Mouse (Mus musculus): ENCODE results near the gene Atp2b2. TPM values are rescaled to one million over a fixed set of nuclear protein-coding genes. Genes with fewer than 3 reads are reported as not detected.

Gene Atp2b2
- polyA plus RNA-seq, 1 experiment from 2014 or later, result 0.62 TPM

DNA sequence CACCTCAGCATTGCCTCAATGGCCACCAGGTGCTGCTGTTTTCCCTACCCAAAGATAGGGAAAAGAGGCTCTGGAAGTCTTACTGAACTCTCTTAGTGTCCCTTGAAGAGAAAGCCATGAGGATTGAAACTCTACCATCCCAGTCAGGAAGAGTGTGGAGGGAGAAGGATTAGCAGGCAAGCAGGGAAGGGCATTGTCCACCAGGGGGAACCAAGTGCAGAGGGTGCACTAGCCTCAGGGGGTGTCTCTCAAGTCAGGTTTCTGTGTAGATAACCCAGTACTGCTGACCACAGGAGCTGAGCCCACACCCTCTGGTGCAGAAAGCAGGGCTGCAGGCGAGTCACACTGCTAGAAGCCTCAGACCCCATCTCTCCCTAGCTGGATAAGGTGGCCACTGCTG lies 203.9 kb downstream of the Atp2b2 start:
- Histone ChIP-seq H3K36me3 (no peaks in the 10 kb centered on the region), H3K4me3 (replicated peaks) (no peak overlapping the region), H3K9ac (no peak overlapping the region), H3K4me2 (no peak overlapping the region), H3K27ac (no peak overlapping the region), H3K4me1 (no peaks in the 10 kb centered on the region), H3K27me3 (no peaks in the 10 kb centered on the region), H3K9me3 (replicated peaks) (no peaks in the 10 kb centered on the region)
- no peak for ATAC-seq (replicated peaks; ENCODE audit: low FRiP score)
- 46% methylated on average over 1 of the region's 1 CpGs for WGBS

GRCm38 (mm10) chr6:113837740-113838139 lies 204.7 kb downstream of the Atp2b2 start:
- H3K9ac ChIP-seq, result no peak overlapping the region
- H3K4me2 ChIP-seq, result no peak overlapping the region
- WGBS, result 52% methylated on average over 2 of the region's 2 CpGs
- H3K27ac ChIP-seq, result no peak overlapping the region
- H3K4me3 ChIP-seq (replicated peaks), result no peak overlapping the region
- ATAC-seq (replicated peaks; ENCODE audit: low FRiP score), result no peak
- no peaks in the 10 kb centered on the region for H3K36me3 ChIP-seq
- H3K9me3 ChIP-seq (replicated peaks), result no peaks in the 10 kb centered on the region
- no peaks in the 10 kb centered on the region for H3K27me3 ChIP-seq
- no peaks in the 10 kb centered on the region for H3K4me1 ChIP-seq

DNA sequence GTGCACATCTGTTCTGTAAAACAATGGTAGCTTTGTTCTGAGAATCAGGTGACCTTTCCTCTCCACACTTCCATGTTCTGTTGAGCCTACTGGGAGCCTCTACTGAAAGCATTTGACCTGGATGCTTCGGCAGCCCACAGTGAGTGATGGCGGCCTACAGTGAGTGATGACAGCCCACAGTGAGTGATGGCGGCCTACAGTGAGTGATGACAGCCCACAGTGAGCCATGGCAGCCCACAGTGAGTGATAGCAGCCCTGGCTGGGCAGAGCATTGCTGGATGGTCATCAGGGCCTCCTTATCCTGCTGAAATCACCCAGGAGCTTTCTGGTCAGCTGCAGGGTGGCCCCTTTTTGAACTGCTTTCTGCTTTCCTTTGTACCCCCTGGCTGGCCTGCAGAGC lies 205.9 kb downstream of the Atp2b2 start:
- Histone ChIP-seq H3K4me1 (no peaks in the 10 kb centered on the region), H3K9ac (no peak overlapping the region), H3K36me3 (no peaks in the 10 kb centered on the region), H3K27me3 (no peaks in the 10 kb centered on the region), H3K4me3 (replicated peaks) (no peak overlapping the region), H3K4me2 (no peak overlapping the region), H3K9me3 (replicated peaks) (no peaks in the 10 kb centered on the region), H3K27ac (no peak overlapping the region)
- ATAC-seq (replicated peaks; ENCODE audit: low FRiP score), result no peak
- WGBS, result 76% methylated on average over 3 of the region's 3 CpGs

GRCm38 (mm10) chr6:113830463-113830862 lies 211.9 kb downstream of the Atp2b2 start:
- no peak for ATAC-seq (replicated peaks; ENCODE audit: low FRiP score)
- Histone ChIP-seq H3K9me3 (replicated peaks) (no peaks in the 10 kb centered on the region), H3K4me3 (replicated peaks) (no peak overlapping the region), H3K36me3 (no peaks in the 10 kb centered on the region), H3K4me2 (no peak overlapping the region), H3K9ac (no peak overlapping the region), H3K27me3 (no peaks in the 10 kb centered on the region), H3K27ac (no peak overlapping the region), H3K4me1 (no peaks in the 10 kb centered on the region)
- 97% methylated on average over 2 of the region's 2 CpGs for WGBS

DNA sequence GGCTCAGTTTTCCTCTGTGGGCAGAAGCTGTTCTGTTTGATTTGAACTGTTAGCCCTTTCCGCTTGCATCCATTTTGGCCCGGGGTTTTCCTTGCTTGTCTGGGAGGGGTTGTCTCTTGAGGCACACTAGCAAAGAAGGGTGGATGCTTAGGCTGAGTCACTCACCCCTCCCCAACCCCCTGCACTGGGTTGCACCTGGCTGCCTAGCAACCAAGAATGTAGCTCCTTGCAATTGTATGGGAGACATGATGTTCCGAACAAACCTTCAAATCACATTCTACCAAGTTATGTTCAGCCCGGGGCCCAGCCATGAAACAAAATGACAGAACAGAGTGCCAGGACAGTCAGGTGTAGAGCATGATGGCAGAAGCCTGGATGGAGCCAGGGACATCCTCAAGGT lies 215.1 kb downstream of the Atp2b2 start:
- WGBS, result 79% methylated on average over 4 of the region's 4 CpGs
- no peak overlapping the region for H3K4me3 ChIP-seq (replicated peaks)

DNA sequence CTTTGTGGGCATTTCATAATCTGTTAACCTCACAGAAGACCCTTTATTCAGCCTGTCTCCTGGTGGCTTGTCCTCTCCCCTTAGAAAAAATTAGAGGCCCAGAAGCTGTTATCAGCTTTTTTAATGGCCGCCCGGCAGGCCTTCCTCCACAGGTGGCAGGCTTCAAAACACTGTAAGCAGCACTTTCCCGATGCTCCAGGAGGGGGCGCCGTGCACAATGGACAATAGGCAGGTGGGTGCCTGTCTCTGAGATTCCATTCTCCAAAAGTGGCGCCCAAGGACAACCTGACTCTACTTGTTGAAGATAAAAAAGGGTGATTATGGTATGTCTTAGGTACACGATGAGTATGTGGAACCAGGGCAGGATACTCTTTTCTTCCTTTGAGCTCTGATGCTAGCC lies 220.0 kb downstream of the Atp2b2 start:
- no peak for ATAC-seq (replicated peaks; ENCODE audit: low FRiP score)
- WGBS, result 31% methylated on average over 7 of the region's 7 CpGs
- no peaks in the 10 kb centered on the region for H3K36me3 ChIP-seq

More for the DNA sequence above, 215.1 kb downstream of the Atp2b2 start:
- Histone ChIP-seq H3K9ac (no peak overlapping the region), H3K4me2 (no peak overlapping the region), H3K36me3 (no peaks in the 10 kb centered on the region), H3K27ac (no peak overlapping the region), H3K4me1 (no peaks in the 10 kb centered on the region), H3K27me3 (no peaks in the 10 kb centered on the region), H3K9me3 (replicated peaks) (no peaks in the 10 kb centered on the region)
- no peak for ATAC-seq (replicated peaks; ENCODE audit: low FRiP score)

GRCm38 (mm10) chr6:113816690-113817089 lies 225.7 kb downstream of the Atp2b2 start:
- no peak for ATAC-seq (replicated peaks; ENCODE audit: low FRiP score)
- no peaks in the 10 kb centered on the region for H3K4me1 ChIP-seq

More for the DNA sequence above, 220.0 kb downstream of the Atp2b2 start:
- H3K9ac ChIP-seq, result no peak overlapping the region
- no peaks in the 10 kb centered on the region for H3K9me3 ChIP-seq (replicated peaks)
- no peaks in the 10 kb centered on the region for H3K27me3 ChIP-seq
- H3K4me2 ChIP-seq, result no peak overlapping the region
- H3K27ac ChIP-seq, result no peak overlapping the region
- no peaks in the 10 kb centered on the region for H3K4me1 ChIP-seq
- H3K4me3 ChIP-seq (replicated peaks), result no peak overlapping the region

DNA sequence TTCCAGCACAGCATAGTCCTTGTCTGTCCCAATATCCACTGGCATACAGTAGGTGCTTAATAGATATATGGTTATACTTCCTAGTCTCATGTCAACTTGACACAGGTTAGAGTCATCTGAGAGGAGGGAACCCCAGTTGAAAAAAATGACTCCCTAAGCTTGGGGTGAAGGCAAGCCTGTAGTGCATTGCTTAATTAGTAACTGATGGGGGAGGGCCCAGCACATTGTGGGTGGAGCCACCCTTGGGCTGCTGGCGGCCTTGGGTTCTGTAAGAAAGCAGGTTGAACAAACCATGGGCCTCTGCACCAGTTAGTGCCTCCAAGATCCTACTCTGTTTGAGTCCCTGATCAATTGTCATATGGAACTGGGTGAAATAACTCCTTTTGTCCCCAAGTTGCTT lies 231.0 kb downstream of the Atp2b2 start:
- no peak overlapping the region for H3K4me3 ChIP-seq (replicated peaks)
- H3K27me3 ChIP-seq, result no peaks in the 10 kb centered on the region
- no peak overlapping the region for H3K27ac ChIP-seq
- no peak overlapping the region for H3K4me2 ChIP-seq
- H3K4me1 ChIP-seq, result no peaks in the 10 kb centered on the region
- no peak overlapping the region for H3K9ac ChIP-seq
- ATAC-seq (replicated peaks; ENCODE audit: low FRiP score), result no peak
- no peaks in the 10 kb centered on the region for H3K9me3 ChIP-seq (replicated peaks)
- 44% methylated on average over 1 of the region's 1 CpGs for WGBS
- H3K36me3 ChIP-seq, result no peaks in the 10 kb centered on the region

More at GRCm38 (mm10) chr6:113816690-113817089, 225.7 kb downstream of the Atp2b2 start:
- Histone ChIP-seq H3K27me3 (no peaks in the 10 kb centered on the region), H3K9me3 (replicated peaks) (no peaks in the 10 kb centered on the region), H3K36me3 (no peaks in the 10 kb centered on the region), H3K4me3 (replicated peaks) (no peak overlapping the region), H3K4me2 (no peak overlapping the region), H3K27ac (no peak overlapping the region), H3K9ac (no peak overlapping the region)
- 87% methylated on average over 3 of the region's 3 CpGs for WGBS

DNA sequence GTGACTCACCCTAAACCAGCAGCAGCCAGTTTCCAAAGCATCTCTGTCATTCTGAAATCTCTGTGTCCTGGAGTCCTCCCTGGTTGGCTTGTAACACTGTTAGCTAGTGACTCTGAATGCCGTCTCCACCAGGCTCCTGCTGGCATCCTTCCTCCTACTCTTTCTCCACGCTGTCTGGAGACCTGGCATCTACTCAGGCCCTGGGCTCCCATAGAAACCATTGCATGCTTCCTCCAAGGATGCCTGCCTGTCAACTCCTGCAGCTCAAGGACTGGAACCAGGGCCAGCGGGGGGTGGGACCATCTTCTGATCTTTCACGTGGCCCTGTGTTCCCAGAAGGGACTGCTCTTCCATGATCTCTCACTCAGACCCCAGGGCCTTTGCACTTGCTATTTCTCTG lies 231.7 kb downstream of the Atp2b2 start:
- 76% methylated on average over 4 of the region's 4 CpGs for WGBS
- Histone ChIP-seq H3K4me1 (no peaks in the 10 kb centered on the region), H3K4me2 (no peak overlapping the region), H3K9me3 (replicated peaks) (no peaks in the 10 kb centered on the region; the same call in 1 of the 2 replicates), H3K4me3 (replicated peaks) (no peak overlapping the region), H3K36me3 (no peaks in the 10 kb centered on the region), H3K27me3 (no peaks in the 10 kb centered on the region), H3K27ac (no peak overlapping the region), H3K9ac (no peak overlapping the region)
- no peak for ATAC-seq (replicated peaks; ENCODE audit: low FRiP score)

- H3K4me2 ChIP-seq, result no peak overlapping the region
- ATAC-seq (replicated peaks; ENCODE audit: low FRiP score), result no peak
- no peaks in the 10 kb centered on the region for H3K36me3 ChIP-seq
- H3K27ac ChIP-seq, result no peak overlapping the region
- no peak overlapping the region for H3K9ac ChIP-seq
- no peak overlapping the region for H3K4me3 ChIP-seq (replicated peaks)
- H3K27me3 ChIP-seq, result no peaks in the 10 kb centered on the region
- no peaks in the 10 kb centered on the region; the same call in 1 of the 2 replicates for H3K9me3 ChIP-seq (replicated peaks)
- 83% methylated on average over 5 of the region's 5 CpGs for WGBS
- H3K4me1 ChIP-seq, result no peaks in the 10 kb centered on the region
Observed at GRCm38 (mm10) chr6:113806241-113806640, 236.2 kb downstream of the Atp2b2 start.

- H3K27me3 ChIP-seq, result peaks cover 14% of the 10 kb centered on the region; the same call in 1 of the 2 replicates
- H3K27ac ChIP-seq, result no peak overlapping the region
- no peaks in the 10 kb centered on the region; the same call in 1 of the 2 replicates for H3K9me3 ChIP-seq (replicated peaks)
- peaks cover 2% of the 10 kb centered on the region for H3K4me1 ChIP-seq
- no peak overlapping the region for H3K4me2 ChIP-seq
- no peak for ATAC-seq (replicated peaks; ENCODE audit: low FRiP score)
- H3K4me3 ChIP-seq (replicated peaks), result no peak overlapping the region
- no peak overlapping the region for H3K9ac ChIP-seq
- H3K36me3 ChIP-seq, result no peaks in the 10 kb centered on the region
Observed at GRCm38 (mm10) chr6:113801233-113801632, 241.2 kb downstream of the Atp2b2 start.

GRCm38 (mm10) chr6:113799915-113800314 lies 242.5 kb downstream of the Atp2b2 start:
- no peak overlapping the region for H3K4me3 ChIP-seq (replicated peaks)
- peaks cover 14% of the 10 kb centered on the region; the same call in 1 of the 2 replicates for H3K27me3 ChIP-seq
- ATAC-seq (replicated peaks; ENCODE audit: low FRiP score), result no peak
- no peaks in the 10 kb centered on the region for H3K36me3 ChIP-seq
- WGBS, result 65% methylated on average over 3 of the region's 3 CpGs
- no peak overlapping the region for H3K27ac ChIP-seq
- no peak overlapping the region for H3K4me2 ChIP-seq
- H3K9ac ChIP-seq, result no peak overlapping the region
- no peaks in the 10 kb centered on the region for H3K9me3 ChIP-seq (replicated peaks)
- H3K4me1 ChIP-seq, result peaks cover 15% of the 10 kb centered on the region

DNA sequence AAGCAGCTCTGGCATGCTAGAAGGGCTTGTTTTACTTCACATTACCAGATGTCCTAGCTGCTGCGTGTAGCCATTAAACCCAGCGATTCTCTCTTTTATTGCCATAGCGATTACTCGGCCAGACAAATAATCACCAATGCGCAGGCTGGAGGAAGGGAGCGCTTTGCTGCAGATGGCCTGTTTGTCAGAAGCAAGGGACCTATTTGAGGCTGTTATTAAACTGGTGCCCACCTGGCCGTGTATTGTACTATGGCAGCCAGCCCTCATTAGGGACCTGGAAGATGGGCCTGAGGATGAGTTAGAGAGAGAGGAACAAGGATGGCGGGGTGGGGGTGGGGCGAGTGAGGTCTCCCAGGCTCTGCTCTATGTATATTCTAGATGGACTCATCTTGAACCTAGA lies 243.1 kb downstream of the Atp2b2 start:
- Histone ChIP-seq H3K9ac (no peak overlapping the region), H3K27me3 (peaks cover 14% of the 10 kb centered on the region; the same call in 1 of the 2 replicates), H3K9me3 (replicated peaks) (no peaks in the 10 kb centered on the region), H3K4me3 (replicated peaks) (no peak overlapping the region), H3K36me3 (no peaks in the 10 kb centered on the region), H3K27ac (no peak overlapping the region), H3K4me2 (no peak overlapping the region), H3K4me1 (peaks cover 21% of the 10 kb centered on the region)
- ATAC-seq (replicated peaks; ENCODE audit: low FRiP score), result no peak
- WGBS, result 52% methylated on average over 9 of the region's 9 CpGs

Measured in kidney, embryonic 15.5 days (tissue).